Mouse (Mus musculus) lung, adult 2 months (tissue): Measurements from ENCODE around the gene Tpcn2.

ENCODE experiments used
- CTCF ChIP-seq: fragments of 200-500 bp; IDR thresholded peaks from 2 replicates; pipeline ENCODE4 v1.5.1; 2011; ENCODE audit warnings: mild to moderate bottlenecking, low read length, control low read depth; ENCODE audit not compliant: insufficient read depth
- POLR2A ChIP-seq: fragments of 200-500 bp; IDR thresholded peaks from 2 replicates; pipeline ENCODE4 v1.6.1; 2011; ENCODE audit warnings: low read depth, mild to moderate bottlenecking, control low read depth, low read length, borderline replicate concordance; ENCODE audit errors: extremely low read depth

GRCm38 (mm10) chr7:145179691-145180091 lies 104.1 kb downstream of the Tpcn2 start:
- TF ChIP-seq CTCF (no peak), POLR2A (no peak)
